Mouse (Mus musculus) stomach, postnatal 0 days (tissue): Measurements from ENCODE around the gene Anapc5.

ENCODE experiments used
- CTCF ChIP-seq: IDR thresholded peaks from 2 replicates; pipeline ENCODE4 v1.5.1; 2016; ENCODE audit warnings: antibody characterized with exemption, low read depth, mild to moderate bottlenecking, moderate library complexity
- EP300 ChIP-seq: optimal IDR thresholded peaks from 2 replicates; pipeline ENCODE3; 2016; ENCODE audit warnings: antibody characterized with exemption

GRCm38 (mm10) chr5:122855858-122856257 is 34.7 kb upstream of the Anapc5 start:
- peak; percentile 42 for TF ChIP-seq CTCF
- TF ChIP-seq EP300: no peak
